Mouse (Mus musculus) myocyte (in vitro differentiated cells): ENCODE data around the gene Gmcl1.

Experiments used
- MAX ChIP-seq: IDR thresholded peaks from one replicate; pipeline ENCODE4 v1.6.1; 2011; ENCODE audit warnings: low read depth, mild to moderate bottlenecking, control low read depth
- POLR2A ChIP-seq: IDR thresholded peaks from one replicate; pipeline ENCODE4 v1.6.1; 2011; ENCODE audit warnings: low read depth, mild to moderate bottlenecking, control low read depth, moderate library complexity; ENCODE audit not compliant: insufficient read length
- POLR2AphosphoS2 ChIP-seq: IDR thresholded peaks from one replicate; pipeline ENCODE4 v1.6.1; 2011; ENCODE audit warnings: low read depth, control low read depth; ENCODE audit not compliant: insufficient read length
- REST ChIP-seq: IDR thresholded peaks from one replicate; pipeline ENCODE4 v1.6.1; 2011; ENCODE audit warnings: mild to moderate bottlenecking, control low read depth, moderate library complexity; ENCODE audit not compliant: insufficient read depth, insufficient read length
- TCF12 ChIP-seq: IDR thresholded peaks from one replicate; pipeline ENCODE4 v1.6.1; 2011; ENCODE audit warnings: mild to moderate bottlenecking, control low read depth; ENCODE audit not compliant: poor library complexity, insufficient read depth, severe bottlenecking
- TCF3 ChIP-seq: IDR thresholded peaks from one replicate; pipeline ENCODE4 v1.6.1; 2011; ENCODE audit warnings: low read depth, control low read depth; ENCODE audit not compliant: insufficient read length

GRCm38 (mm10) chr6:86694465-86694864 is 38.7 kb downstream of the Gmcl1 start:
- TF ChIP-seq POLR2A (no peak), TCF12 (no peak), POLR2AphosphoS2 (no peak), REST (no peak), MAX (no peak), TCF3 (no peak)
